Mouse (Mus musculus): Measurements from ENCODE around the gene RPS10-NUDT3.

Gene RPS10-NUDT3

DNA sequence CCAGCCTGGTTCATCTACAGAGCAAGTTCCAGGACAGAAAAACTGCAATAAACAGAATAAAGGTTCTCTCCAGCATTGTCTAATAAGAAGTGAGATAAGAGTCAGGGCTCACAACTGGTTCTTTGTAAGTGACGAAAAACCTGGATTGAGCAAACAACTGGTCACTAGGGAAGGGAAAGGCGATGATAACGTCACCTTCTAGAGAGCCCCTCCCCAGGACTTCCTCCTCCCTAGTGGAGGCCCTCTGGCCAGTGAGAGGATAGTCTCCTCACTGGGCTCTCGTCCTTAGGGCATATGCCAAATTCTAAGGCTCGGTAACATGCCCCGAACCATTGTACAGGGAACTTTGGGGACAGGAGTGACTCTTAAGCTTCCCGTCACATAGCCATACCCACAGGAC is 59.0 kb downstream of the RPS10-NUDT3 start:
- no peak for DNase-seq (ENCODE audit: extremely low read depth, low read depth)

DNA sequence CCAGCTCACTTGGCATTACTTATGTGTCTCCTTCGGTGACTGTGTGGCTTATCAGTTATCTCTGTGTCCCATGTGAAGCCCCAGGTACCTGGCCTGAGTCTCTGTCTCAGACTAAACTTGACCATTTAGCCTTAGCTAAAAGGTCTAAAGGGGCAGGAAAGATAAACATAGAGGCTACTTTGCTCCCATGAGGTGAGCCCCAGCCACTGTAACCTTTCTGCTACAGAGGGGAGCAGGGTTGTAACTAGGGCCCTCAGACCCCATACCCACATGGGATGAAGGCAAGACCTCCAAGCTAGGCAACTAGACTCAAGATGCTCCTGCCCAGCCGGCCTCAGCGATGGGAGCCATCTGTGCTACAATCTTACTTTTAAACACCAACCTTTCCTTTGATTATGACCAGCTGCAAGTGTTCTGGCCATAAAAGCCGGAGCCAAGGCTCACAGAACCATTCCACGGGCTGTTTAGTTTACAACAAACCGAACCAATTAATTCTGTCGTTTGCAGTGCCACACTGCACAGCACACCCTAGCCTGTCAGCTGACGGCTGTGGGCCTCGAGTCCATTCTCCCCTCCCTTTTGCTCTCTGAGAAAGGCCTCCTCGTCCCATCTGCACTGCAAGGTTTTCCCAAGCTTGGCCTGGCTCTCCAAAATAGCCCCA is 59.8 kb downstream of the RPS10-NUDT3 start:
- no peak for DNase-seq (ENCODE audit: extremely low read depth, low read depth)

- no peak for DNase-seq (ENCODE audit: extremely low read depth, low read depth)
Measured at GRCm38 (mm10) chr17:27574470-27575115, 60.4 kb downstream of the RPS10-NUDT3 start.

DNA sequence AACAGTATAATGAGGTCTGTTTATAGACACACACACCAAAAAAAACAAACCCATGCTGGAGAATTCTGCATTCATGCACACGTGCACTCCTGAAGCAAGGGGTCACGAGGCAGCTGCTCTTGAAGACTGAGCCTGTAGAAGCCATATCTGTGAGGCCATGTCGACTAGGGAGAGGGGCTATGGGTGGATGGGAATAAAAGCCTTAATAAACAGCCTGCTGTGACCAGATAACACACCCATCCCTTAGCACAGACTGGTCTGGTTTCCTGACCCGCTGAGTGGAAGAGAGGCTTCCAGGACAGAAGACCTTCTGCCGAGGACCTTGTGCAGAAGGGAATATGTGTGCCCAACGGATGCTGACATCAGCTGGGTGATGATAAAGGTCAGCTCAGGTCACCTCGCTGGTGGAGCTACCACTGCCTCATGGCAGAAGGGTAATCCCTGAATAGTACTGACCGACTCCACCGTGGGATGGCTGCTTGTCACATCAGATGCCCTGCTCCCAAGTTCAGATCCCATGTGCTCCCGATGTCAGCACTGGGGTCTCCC is 61.2 kb downstream of the RPS10-NUDT3 start:
- DNase-seq (ENCODE audit: extremely low read depth, low read depth) = no peak

DNA sequence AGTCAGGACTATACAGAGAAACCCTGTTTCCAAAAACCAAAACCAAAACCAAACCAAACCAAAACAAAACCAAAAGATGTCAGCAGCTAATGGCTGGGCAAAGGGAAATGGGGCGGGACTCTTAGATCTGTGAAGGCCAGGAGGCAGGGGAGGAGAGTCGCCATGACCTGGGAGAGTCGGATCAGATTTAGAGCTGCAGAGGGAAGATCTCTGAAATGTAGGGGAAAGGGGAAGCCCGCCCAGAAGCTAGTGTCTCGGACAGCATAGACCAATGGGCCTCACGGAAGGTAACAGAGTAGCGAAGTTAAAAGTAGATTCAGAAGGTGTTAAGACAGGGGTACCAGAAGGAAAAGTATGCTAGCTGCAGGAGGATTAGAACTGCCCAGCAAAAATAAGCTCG is 63.7 kb downstream of the RPS10-NUDT3 start:
- no peak for DNase-seq (ENCODE audit: extremely low read depth, low read depth)

DNA sequence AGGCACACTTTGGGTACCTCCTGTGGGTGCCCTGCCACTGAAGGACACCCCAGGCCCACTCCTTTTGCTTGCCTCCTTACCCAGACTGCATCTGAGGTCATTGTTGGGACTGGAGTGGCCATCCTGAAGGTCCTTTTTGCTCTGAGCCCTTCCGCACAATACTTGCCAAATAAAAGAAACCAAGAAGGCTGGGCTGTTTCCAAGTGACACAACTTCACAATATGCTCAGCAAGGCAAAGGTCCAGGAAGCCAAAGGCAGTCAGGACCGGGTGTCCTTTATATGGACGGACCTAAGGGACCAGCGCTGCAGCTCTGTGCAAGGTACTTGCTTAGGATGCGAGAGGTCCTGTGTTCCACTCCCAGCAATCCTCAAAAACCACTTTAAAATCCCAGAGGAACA is 66.8 kb downstream of the RPS10-NUDT3 start:
- DNase-seq (ENCODE audit: extremely low read depth, low read depth) = no peak

- no peak for DNase-seq (ENCODE audit: extremely low read depth, low read depth)
Measured at GRCm38 (mm10) chr17:27565942-27566267, 69.1 kb downstream of the RPS10-NUDT3 start.

DNA sequence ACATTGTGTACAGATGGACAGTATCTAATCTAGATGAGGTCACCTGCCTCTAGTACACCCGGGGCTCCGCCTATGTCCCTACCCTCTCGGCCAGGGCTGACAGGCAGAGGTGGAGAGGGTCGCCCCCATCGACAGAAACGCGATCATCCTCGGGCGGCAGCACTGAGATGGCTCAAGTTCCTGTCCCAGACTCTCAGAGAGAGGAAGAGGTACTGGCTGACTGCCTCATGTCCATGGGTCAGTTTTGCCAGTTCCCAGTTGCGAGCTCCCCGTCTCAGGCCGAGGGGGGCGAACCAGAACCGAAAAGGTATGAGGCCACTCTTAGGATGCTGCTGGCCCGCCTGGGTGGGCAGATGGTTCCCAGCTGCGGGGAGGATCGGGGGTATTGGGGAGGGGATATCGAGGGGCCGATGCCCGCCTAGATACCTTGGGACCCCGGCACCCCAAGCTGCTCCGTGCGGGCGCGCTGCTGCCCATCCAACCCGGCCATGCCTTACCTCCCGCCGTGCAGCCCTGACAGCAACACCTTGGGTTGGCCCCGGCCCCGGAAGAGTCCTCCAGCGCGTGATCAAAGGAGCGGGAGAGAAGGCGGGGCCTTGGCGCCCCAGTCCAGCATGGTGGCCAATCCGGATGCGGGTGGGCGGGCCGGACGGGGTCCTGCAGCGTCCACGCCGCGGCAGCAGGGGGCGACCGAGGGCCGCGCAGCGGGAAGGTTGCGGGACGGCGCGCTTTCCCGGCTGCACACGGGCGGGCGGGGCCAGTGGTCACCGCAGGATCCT is 69.7 kb downstream of the RPS10-NUDT3 start, which contains the start of gene AI413582:
TSS of gene AI413582 (minus strand) at position 594 of the 779 bp plus-strand sequence.
- DNase-seq (ENCODE audit: extremely low read depth, low read depth) = no peak

GRCm38 (mm10) chr17:27564391-27565162 is 70.4 kb downstream of the RPS10-NUDT3 start:
- no peak for DNase-seq (ENCODE audit: extremely low read depth, low read depth)

DNA sequence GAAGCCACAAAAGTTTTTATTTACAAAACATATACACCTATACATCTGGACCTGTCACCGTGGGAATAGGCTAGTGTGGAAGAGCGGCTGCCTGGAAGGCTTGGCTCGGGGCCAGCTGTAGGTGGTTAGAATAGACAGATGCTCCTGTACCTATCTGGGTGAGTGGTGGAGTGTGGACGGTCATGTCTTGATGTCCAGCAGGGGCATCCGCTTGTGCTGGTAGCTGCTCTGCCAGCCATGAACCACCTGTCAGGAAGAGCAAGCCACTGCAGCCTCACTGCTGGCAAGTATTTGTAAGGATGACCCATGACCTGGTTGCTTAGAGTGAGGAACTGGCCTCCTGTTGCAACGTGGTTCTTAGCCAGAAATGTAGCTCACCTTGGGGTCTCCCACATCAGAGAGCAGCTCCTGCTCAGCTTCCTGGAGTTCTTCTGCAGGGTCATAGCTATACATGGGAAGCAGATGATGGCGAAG is 71.2 kb downstream of the RPS10-NUDT3 start:
- no peak for DNase-seq (ENCODE audit: extremely low read depth, low read depth)

DNA sequence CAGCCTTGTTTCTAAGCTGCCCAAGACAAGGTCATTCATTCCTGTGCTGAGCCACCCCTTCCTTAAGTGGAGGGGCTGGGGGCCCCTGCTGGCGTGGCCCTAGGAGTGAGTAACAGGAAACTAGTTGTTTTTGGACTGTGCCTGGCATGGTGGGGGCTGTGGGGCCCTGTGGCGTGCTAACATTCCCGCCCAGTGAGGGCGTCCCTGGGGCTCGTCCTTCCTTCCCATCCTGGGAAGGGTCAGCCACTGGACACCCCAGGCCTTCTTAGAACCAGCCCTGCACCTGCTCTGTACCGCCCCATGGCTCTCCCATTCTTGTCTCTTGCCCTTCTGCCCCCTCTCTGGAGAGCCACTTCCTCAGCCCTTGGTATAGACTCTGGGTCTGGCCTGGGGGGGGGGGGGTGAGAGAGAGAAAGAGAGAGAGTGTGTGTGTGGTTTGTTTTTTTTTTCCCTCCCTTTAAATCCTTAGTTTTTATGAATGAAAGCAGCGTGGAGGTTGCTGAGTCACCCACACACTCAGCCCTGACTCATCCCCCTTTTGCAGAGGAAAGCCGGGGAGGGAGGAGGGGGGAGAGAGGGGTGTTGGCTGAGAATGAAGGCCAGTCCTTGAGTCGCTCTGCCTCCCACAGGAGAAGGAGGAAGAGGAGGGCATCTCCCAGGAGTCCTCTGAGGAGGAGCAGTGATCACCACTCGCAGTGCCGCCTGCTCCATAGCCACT is 73.1 kb downstream of the RPS10-NUDT3 start:
- no peak for DNase-seq (ENCODE audit: extremely low read depth, low read depth)

- no peak for DNase-seq (ENCODE audit: extremely low read depth, low read depth)
Measured at GRCm38 (mm10) chr17:27560926-27561480, 74.0 kb downstream of the RPS10-NUDT3 start.

- DNase-seq (ENCODE audit: extremely low read depth, low read depth) = no peak
Measured at GRCm38 (mm10) chr17:27559596-27559995, 75.4 kb downstream of the RPS10-NUDT3 start.

DNA sequence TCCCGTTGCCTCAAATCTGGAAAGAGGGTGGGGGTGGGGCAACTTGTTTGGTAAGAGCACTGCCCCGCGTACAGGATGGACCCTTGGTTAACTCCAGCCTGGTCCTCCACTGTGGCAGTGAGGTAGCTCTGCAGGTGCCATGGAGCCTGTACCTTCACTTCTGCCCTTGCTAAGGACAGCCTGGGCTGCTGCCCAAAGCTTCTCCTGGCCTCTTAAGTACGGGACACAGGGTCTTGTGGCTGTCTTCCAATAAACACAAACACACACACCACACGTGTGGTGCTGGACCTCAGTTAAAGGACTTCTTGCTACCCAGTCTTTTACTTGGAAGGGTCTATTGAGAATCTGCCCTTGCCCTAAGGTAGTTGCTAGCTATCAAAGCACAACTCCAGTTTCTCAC is 76.2 kb downstream of the RPS10-NUDT3 start:
- DNase-seq (ENCODE audit: extremely low read depth, low read depth) = no peak

DNA sequence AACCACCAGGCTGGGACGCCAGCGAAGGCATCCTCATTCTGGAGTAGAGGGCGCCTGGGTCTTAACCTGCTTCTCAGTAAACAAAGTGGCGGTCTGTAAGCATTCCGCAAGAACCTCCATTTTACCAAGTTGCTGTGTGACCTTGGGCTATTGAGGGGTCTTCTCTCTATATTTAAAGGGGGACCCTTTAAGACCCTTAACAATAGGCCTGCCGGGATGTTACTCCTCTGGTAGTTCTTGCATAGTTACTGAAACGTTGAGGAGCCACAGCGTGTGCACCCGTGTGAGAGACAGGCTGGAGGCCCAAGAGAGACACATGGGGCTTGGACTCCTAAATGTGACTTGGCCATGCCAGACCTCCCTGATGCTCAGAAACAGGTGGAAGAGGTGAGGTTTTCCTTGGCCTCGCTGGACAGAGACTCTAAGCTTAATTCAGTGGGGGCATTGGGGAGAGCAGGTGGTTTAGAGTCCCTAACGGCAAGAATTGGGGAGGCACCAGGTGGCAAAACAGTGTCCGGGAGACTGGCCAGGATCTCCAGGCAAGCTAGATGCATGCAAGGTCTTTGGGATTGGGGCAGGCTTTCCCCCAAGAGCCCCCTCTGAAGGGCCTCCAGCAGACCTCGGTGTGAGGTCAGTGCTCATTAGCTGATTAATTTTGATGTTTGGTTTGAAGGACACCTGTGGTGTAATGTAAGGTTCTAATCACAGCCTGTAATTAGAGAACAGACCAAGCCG is 76.9 kb downstream of the RPS10-NUDT3 start:
- DNase-seq (ENCODE audit: extremely low read depth, low read depth) = no peak

DNA sequence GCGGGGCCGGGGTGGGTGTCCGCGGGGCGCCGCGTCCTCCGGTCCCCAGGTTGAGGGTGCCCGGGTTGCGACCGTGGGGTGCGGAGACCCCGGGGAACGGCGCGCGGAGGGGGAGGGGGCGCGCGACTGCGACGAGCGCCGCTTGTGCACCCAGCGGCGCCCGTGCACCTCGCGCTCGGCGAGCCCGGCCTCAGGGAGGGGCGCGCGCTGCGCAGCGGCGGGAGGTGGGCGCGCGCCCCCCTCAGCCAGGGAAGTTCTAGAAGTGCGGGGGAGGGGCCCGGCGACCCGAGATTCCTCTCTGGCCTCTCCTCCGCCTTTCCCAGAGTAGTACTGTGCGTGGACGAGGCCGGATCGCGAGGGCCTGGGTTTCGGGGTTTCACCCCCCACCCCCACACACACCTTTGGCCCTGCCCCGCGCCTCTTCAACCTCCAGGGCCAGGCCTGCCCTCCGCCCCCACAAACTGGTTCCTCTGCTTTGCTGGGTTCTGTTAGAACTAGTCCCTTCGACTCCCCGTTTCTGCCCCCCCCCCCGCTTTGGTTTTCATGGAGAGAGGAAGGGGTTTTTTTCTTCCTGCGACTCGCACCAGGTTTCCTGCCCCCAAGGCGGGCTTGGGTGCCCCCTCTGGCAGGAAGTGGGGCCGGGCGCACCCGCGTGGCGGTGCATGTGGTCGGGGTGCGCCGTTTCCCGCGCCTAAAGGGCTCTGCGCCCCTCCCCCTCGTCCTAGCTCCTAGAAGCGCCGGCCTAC is 77.7 kb downstream of the RPS10-NUDT3 start:
- DNase-seq (ENCODE audit: extremely low read depth, low read depth) = no peak

- peak; percentile 68 for DNase-seq (ENCODE audit: extremely low read depth, low read depth)
Measured at GRCm38 (mm10) chr17:27556315-27557011, 78.6 kb downstream of the RPS10-NUDT3 start, which contains the start of gene Hmga1. TSS of gene Hmga1 (plus strand) at chr17:27556497.

DNA sequence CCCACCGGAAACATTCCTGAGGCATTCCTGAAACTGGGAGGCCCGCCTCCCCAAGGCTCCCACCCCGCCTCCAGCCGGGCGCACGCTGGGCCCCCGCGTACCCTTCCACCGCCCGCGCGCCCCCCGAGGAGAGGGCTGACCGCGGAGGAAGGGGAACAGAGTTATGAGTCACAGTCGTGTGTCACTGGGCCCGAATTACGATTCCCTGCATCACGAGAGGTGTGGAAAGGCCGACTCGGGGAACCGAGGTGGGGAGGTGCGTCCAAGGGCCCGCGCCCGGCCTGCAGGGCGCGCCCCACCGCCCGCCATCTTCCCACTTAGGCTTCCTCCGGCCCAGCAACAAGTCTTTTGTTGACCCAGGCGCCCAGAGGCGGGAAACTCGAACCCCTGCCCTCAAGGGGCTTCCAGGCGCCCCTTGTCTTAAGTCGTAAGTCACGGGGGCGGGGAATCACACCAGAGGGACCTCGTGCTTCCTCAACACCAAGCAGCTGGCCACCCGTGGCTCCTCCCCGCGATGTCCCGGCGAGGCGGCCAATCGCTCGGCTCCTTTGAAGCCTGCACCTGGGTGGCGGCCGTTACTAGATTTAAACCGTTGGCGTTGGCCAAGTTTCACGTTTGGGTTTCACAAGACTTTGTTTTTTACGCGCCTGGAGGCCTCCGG is 79.4 kb downstream of the RPS10-NUDT3 start:
- peak; percentile 89 for DNase-seq (ENCODE audit: extremely low read depth, low read depth)
